Mouse (Mus musculus): ENCODE measurements at regions not wholly inside any gene's neighbourhood (a gene's known extent, or its start where the extent isn't known, plus 50 kb on each side); places are given as distances from the start of the nearest gene placed in this dataset.

DNA sequence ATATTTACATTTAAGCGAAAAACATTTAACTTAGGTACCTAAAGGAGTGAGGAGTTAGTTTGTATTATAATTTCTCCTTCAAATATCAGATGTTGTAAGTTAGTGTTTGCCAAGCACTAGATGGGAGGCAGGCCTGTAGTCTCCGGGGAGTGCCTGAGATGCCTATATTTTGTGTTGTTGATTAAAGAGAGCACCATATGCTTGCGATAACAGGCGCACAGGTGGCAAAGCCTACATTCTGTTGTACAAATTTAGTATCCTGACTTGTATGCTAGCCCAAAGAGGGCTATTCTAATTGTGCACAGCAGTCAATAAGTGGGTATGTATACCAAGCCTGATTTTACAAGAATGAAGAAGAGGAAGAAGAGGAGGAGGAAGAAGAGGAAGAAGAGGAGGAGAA lies 151.8 kb upstream of the Atxn1 start:
- DNase-seq: no peak

DNA sequence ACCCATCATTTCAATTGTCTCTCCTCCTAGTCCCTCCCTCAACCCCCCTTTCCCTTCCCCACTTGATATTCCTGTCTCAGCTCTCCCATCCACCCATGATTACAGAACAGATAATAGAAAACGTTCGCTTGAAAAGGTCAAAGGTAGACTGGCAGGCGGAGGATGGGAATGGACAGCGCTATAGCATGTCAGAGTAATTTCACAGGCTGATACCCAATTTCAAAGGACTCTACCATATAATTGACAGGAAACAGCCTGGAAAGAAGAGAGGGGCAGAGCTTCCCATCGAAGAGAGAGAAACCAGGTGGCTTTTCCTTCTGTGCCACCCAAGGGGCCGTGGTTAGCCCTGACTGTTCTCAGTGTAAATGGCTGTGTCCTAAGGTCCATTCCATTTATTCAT lies 140.2 kb upstream of the Atxn1 start:
- DNase-seq: no peak

DNA sequence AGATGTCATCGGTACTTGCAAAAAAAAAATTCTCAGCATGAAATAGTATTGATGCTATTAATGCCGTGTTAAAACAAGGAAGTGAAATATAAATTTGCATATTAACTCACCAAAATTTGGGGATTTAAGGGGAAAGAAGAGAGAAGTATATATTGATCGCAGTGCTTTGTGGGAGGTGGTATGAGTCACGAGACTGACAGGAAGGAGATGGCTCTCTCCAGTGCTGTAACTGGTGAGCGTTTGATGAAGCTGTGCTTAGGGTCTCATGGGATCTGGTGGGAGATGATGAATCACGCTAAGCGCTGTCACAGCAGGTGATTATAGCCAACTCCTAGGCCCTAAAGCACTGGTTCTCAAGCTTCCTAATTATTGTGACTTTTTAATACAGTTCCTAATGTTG lies 133.8 kb upstream of the Atxn1 start:
- DNase-seq: no peak

DNA sequence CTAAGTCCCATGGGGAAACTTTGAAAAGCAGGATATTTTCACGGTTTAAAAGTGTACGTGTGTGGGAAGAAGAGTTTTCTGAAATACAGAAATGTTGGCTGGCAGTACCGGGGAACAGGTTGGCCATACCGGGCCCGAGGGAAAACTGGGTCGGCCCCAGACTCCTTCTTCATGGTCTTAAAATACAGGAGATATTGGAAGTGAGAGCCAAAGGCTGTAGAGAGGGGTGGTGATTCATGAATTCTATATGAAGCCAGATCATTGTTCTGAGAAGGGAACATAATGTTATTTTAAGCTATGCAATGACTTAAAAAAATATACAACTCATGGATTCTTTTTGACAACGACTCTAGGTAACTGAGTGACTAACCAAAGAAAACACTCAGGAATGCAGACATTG lies 133.3 kb upstream of the Atxn1 start:
- no peak for DNase-seq

DNA sequence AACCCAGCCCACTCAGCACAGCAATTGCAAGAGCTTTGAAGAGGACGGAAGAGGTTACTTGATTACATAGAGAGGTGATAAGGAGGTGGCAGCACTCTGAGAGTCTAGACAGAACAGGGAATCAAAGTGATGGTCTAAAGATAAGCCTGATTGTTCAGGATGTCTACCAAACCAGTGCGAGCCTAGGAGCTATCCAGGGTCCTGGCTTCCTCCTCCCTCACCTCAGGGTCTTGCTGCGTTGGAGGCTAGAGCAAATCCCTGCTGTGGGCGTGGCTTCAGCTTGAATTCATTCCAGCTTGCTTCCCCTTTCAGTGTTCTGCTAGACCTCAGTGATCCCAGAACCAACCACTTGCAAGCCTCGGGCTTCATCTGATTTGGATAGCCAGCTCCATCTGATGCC lies 132.2 kb upstream of the Atxn1 start:
- no peak for DNase-seq

DNA sequence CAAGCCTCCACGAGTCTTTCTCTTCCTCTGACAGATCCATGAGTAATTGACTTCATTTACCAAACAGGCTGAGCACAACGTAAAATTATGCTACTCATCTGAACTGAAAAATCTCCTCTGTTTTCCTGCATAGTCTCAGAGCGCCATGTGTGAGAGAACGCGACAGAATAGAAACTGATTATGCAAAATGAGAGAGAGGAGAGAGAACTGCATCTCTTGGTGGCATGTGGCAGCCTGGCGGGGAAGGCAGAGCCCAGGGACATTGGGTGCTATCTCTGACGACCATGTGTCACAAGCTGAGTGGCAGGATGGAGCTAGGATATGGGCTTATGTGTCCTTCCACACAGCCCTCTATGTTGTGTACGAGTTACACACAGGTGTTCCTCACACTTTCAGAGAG lies 131.6 kb upstream of the Atxn1 start:
- DNase-seq: peak; percentile 43 to 49

DNA sequence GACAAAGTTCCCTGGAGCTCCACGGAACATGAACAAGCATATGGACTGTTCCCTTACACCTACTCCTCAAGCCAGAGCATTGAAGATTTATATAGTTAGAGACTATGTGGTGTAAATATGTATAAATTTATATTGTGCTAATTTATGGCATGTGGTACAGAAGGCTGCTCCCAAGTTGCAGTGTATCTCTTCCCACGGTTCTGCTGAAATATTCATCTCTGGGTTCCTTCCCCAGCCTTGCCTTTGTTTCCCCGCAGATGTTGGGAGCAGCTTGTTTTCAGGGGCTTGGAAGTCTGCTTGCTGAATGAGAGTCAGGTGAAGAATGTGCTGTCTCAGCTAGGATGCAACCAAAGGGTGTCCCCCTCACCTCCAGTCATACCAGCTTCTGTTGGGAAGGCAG lies 128.0 kb upstream of the Atxn1 start:
- no peak for DNase-seq

DNA sequence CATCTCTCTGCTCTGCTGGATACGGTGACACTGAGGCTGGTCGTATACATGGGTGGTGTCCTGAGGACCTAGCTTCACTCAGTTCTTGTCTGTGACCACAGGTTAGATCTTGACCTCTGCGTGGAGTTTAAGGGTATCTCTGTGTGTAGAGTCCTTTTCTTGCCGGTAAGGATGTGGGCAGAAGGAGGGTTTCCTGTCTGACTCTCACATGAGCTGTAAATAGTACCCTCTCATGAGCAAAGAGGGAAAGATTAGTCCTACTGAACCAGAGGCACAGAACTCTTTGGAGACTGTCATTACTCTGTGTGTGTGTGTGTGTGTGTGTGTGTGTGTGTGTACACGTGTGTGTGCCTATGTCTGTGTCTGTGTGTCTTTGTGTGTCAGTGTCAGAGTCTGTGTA lies 126.3 kb upstream of the Atxn1 start:
- DNase-seq: no peak

DNA sequence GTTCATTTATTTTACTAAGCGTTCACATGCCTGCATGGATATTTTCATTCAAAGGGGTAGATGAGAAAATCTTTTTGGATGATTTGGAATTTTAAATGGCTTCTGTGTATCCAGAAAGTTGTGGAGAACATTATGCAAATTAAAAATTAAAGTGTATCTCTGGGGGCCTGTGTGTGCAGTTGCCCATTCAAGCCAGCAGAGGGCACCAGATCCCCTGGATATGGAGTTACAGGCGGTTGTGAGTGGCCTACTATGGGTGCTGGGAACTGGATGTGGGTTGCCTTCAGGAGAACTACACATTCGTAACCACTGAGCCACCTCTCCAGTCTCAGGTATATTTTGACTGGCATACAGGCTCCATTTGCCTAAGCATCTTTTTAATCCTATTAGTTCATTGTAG lies 123.4 kb upstream of the Atxn1 start:
- no peak for DNase-seq

DNA sequence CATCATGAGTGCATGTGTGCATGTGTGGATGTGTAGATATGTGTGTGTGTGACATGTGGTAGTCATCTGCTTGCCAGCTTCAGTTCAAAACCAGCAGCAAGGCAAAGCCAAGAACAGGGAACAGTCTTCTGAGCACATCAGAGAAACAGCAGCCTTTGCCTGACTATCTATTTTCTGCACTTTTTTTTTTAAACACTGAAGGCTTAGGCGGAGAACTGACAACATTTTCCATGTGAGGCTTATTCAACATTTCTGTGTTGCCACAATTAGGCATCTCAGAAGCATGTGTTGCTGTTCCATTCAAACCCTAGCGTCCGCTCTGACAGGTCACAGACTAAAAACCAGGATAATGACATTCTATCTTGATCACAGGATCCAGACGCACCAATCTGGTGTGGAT lies 122.9 kb upstream of the Atxn1 start:
- no peak for DNase-seq

DNA sequence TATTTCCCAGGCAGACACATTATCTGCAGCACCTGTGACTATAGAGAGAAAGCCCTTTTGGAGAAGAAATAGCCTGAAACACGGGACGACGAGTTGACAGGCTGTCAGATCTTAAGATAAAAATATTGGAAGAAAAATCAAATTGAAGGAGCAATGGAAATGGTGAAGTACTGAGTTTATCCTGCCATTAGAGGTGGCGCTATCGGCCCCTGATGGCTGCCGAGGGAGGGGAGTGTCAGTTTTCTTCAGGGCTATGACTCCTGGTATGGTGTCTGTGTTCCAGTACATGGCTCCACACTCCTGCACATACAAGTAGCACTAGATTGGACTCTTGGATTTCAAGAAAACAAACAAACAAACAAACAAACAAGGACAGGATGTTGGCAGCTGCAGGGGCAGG lies 112.1 kb upstream of the Atxn1 start:
- no peak for DNase-seq

DNA sequence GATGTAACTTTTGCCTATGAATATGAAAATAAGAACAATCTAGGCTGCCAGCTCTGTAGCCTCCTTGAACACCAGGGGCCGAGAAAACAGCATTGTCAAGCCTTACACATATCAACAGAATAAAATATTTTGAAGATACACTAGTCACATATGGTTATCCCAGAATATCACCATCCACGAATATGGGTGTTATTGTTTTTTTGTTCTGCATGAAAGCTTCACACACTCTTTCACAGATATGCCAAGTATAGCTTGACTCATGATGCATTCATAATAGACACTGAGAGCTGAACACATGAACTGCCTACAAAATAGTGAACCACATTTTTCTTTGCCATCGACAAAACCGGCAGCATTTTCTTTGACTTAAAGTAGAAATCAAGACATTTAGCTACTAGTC lies 106.9 kb upstream of the Atxn1 start:
- DNase-seq: no peak

DNA sequence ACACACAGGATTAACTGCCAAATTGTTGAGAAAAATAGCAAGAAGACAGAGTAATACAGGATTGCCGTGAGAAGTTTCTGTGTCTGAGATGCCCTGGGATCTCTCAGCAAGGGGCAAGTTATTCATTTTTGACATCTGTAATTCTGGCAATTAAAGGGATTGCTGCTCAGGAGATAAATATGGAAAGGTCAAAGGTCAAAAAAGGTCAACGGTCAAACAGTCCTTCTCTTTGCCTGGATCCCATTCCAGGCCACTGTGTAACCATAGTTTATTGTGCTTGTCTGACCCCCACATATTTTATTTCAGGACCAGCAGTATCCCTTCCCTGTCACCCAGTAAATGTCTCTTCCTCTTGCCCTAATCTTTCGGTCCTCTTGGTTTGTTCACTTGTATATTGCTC lies 104.8 kb upstream of the Atxn1 start:
- DNase-seq: no peak

DNA sequence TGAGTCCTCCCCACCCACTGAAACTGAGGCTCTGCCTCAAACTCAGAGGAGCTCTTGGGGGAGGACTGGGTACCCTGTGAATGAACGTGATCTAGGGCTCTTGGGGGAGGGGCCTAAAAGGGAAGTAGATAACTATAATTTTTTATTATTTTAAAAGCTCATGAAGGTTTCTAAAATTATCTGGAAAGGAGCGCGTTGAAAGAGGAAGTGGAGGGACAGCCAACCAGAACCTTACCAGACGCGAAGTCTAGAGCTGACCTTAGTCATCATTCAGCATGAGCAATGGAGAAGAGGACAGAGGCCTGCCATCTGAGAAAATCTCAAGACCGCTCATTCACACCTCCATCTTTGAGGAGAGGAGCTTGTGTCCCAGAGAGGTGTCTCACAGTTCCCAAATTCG lies 98.0 kb upstream of the Atxn1 start:
- DNase-seq: no peak

DNA sequence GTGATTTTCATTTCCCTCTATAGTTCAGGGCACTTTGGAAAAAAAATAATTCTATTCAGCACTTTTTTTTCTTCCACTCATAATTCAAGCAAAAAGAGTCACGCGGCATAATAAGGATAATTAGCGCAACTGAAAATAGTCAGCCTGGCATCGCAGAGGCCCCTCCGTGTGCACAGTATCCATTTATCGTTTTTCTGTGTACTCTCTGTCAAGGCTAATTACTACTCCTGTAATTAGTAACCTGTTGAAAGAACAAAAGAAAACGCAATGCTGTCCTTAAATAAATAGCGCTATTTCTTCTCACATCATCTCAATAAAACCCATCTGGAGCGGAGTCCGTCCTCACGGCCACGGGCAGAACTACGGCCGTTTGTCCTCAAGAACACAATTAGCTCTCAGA lies 95.1 kb upstream of the Atxn1 start:
- DNase-seq: no peak

DNA sequence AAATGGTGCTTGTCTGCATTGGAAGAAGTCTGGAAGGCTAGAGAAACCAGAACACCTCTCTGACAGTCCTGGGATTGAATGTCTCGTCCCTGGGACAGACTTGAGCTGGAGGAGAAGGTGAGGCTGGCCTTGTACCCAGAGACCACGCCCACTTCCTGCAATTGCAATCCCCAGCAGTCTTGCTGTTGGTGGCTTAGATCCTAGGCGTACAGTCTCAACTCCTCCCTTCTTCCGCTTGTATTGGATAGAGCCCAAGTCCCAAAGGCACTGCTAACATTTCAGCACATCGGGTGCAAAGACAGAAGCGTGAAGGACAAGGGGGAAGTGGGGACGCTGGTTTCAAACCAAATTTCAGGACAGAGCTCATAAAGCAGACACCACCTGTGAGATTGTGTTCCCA lies 94.1 kb upstream of the Atxn1 start:
- no peak for DNase-seq

DNA sequence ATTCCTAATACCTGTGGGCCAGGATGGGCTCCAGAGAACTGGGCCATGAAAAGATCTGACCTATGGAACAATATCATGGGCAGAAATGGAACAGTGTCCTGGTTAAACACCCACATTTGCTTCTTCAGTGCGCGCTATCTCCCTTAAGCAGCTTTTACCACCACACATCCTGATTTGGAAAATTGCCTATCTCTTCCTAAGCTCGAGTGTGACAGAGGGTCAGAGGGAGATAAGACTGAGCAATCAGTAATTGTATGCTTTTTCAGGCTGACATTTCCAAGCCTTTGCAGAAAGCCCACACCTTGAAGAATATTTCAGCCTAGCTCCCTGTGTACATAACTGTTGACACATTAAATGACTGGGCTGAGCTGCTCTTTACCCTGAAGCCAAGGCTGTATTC lies 93.5 kb upstream of the Atxn1 start:
- DNase-seq: no peak

DNA sequence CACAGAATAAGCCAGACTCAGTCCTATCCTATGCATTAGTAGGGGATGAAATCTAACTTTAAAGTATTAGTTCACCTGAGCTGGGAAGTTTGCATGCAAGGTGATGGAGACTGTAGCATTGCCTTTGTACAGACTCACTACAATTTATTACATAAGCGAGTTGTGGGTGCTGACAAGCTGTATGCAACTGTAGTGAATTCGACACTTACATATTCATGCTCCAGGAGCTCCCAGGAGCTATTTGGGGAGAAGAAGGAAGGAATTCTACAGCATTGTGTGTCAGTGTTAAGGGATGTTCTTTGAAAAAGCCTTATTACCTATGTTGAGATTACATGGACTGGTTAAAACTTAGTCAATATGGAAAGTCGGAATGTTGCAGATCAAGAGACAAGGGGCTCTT lies 90.6 kb upstream of the Atxn1 start:
- no peak for DNase-seq

DNA sequence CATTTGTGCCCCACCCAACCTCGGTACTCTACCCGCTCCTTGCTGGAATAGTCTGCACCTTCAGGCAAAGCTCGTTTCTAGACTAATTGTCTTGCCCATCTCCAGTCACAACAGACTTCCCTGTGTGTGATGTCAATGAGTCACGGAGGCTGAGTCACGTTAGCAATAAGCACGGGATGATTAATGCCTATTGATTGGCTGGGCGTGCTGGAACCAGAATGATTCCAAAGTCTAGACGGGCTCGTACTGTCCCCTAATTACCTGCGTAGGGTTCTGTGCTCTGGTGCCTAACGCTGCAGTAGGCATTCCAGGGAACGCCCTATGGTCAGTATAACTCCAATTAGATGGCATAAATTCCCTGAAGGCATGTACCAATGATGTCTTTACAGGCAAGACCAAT lies 78.8 kb upstream of the Atxn1 start:
- peak; percentile 51 for DNase-seq

DNA sequence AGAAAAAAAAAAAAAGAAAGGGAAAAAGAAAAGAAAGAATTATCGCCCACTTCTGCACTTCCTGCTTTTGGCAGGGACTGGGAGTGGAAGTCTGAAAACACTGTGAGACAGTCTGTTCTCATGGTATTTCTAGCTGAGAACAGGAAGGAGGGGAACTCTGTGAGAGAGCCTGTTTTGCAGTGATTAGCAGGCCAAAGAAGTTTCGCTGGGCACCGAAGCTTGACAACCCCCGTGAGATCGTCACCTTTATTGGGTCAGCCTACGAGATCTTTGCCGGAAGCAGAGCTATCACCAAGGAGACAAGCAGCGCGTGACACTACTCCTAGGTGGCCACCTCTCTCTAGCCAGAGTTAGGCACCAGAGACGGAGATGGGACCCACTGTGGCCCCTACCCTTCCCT lies 78.2 kb upstream of the Atxn1 start:
- DNase-seq: peak; percentile 30 to 31

DNA sequence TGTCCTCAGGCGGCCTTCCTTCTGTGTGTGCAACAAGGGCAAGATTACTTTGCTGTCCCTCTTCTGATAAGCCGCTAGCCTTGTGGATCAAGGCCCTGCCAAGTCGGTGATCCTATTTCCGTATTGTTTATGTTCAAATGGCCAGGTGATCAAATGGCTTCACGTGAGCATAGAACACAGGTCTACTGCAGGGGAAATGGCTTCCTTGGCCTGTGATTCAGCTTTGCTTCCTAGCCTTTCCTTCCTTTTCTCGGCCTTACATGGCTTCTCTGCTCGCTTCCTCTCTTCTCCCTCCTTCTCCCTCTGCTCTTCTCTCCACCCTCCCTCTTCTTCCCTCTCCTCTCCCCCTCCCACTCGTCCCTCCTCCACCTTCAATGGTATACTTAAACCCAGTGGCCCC lies 77.4 kb upstream of the Atxn1 start:
- DNase-seq: no peak

DNA sequence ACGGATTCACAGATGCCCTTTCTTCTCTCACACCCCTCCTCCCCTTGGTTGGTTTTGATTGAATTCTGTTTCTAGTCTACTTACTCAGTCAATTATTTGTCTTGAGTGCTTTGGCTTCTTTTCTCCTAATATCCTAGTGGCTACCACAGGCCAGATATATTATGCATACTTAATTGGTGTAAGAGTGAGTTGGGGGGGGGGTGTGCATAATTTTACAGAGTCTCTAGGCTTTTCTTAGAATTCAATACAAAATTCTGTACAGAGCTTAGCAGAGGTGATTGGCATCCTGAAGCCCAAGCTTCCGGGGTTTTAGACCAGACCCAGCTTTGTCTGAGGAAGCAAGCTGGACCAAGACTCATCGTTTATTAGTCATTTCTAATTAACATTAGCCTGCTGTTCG lies 76.7 kb upstream of the Atxn1 start:
- no peak for DNase-seq

DNA sequence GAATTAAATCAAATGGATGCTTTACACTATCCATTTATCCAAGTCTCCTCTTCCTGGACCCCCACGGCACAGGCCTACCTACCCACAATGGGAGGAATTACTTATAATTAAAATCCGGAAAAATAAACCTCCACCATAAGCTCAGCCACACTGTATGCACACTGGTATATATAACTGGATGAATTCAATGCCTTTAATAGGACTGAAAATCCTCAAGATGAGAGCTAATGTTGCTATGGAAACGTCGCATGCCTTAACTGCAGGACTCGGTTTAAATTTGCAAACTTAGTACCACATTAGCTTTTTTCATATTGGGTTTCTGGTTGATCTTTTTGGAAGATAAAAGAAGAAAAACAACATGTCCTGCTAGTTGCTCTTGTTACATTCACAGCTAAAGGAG lies 75.3 kb upstream of the Atxn1 start:
- DNase-seq: no peak

DNA sequence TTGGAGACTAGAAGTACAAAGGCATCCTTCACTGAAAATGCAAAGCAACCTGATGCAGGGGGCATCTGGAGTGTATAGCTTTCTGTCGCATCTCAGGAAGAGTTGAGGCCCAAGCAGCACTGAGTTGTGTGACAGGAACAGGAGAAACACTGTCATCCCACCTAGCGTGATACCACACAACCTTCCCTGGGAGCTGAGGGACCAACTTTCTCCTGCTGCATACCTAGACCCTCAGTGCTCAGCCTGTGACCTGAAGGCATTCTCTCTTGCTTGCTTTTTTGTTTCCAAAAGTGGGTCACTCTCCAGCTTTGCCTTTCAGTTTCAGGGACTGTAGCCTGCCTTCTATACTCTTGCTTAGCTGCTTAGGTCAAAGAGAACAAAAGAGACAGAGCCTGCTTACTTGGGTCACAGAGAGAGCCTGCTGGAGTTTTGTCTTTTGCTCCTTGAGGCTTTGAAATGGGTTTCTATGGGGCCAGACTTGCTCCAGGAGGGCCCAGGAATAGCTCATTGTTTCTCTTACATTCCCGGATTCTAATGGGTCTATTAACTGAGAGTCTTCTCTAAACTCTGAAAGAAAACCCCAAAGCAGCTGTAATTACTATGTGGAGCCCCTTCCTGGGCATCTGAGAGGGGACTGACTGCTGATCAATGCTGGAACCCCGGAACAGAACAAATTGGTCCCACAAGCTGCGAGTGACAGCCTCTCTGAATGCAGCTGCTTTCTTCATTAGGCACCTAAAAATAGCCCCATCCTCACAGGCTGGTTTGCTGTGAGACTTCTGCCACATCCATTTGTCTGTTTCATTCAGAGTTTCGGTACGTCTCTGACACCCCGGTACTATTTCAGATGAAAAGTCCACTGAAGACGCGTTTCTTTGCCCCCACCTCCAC lies 73.9 kb upstream of the Atxn1 start:
- peak; percentile 27 to 50 for DNase-seq

DNA sequence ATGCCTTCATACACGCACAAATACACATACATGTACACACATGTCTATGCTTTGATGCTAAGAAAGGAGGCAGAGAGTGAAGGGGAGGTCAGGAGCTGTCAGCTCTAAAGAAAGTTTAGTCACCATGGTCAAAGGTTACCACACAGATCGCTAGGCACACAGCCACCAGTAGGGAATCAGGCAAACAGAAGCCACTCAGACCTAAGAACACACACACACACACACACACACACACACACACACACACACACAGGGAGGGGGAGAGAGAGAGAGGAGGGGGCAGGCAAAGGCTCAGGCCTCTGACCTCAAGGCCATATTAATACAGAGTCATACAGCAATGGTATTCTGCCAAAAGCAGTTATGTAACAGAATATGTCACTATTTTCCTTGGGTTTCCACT lies 67.5 kb upstream of the Atxn1 start:
- DNase-seq: no peak
